Mouse (Mus musculus) olfactory bulb, adult 2 months (tissue): ENCODE results near the gene Sik3.

ENCODE experiments used
- CTCF ChIP-seq: fragments of 200-500 bp; IDR thresholded peaks from 2 replicates; pipeline ENCODE4 v1.5.1; 2012; ENCODE audit warnings: low read depth, mild to moderate bottlenecking, low read length, moderate library complexity; ENCODE audit not compliant: insufficient read depth
- POLR2A ChIP-seq: fragments of 200-500 bp; IDR thresholded peaks from 2 replicates; pipeline ENCODE4 v1.6.1; 2012; ENCODE audit warnings: mild to moderate bottlenecking, low read depth, low read length, moderate library complexity; ENCODE audit not compliant: insufficient read depth

- TF ChIP-seq POLR2A (no peak), CTCF (no peak)
Observed at GRCm38 (mm10) chr9:46073443-46073842, 60.8 kb downstream of the Sik3 start.
